21 mouse cellular contexts compared by ENCODE assay signal in the genomic region with DNA sequence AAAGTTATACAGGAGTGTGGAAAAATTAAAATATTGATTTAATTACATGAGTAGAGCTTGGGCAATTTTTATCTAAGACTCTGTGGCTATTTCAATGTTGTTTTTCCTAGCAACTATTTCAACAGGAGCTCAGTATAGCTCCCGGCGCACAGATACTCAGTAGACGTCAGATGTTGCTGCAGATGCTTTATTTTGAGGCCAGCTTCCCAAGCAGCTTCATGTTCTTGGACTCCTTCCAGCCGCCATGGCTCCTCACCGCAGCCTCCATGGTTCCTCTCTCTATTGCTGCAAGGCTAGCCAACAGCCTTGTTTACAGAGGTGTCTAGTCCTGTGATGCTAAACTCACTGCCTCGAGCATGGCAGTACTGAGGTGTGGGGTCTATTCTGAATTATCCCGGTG.
DNase-seq lines count a peak whose midpoint lies in the region; ATAC-seq and TF ChIP-seq lines count a peak whose summit lies in the region.
"Had no signal": no experiment of that assay in that cellular context is flagged by ENCODE, and none has a peak within 500 bp of the region (broad histone marks: within the 10 kb centered on the region; RNA-seq: fewer than 3 reads in every experiment).

No protein-coding gene starts in this region.

- no peak overlapping the region for H3K27ac ChIP-seq in forebrain, postnatal 0 days (ENCODE audit: low read depth, low read length)
- H3K27ac ChIP-seq in forebrain, embryonic 12.5 days: no peak overlapping the region
- 0 out of 2 replicates have a peak overlapping the region, but pooled peaks have one; percentile 18 for H3K27ac ChIP-seq in neural tube, embryonic 15.5 days (replicated peaks)
- 0 out of 2 replicates have a peak overlapping the region, but pooled peaks have one; percentile 5 for H3K27ac ChIP-seq in olfactory bulb, adult 2 months (ENCODE audit: insufficient read depth, low read depth, low read length)
- H3K27ac ChIP-seq: embryonic facial prominence, embryonic 12.5 days; heart, embryonic 13.5 days had no signal

- H3K4me2 ChIP-seq in forebrain, postnatal 0 days (ENCODE audit: low read depth): no peak overlapping the region
- H3K4me2 ChIP-seq in forebrain, embryonic 12.5 days: no peak overlapping the region
- no peak overlapping the region for H3K4me2 ChIP-seq in neural tube, embryonic 15.5 days
- H3K4me2 ChIP-seq: embryonic facial prominence, embryonic 12.5 days; heart, embryonic 13.5 days had no signal

- no peaks in the 10 kb centered on the region for H3K36me3 ChIP-seq in forebrain, postnatal 0 days (ENCODE audit: insufficient read depth)
- H3K36me3 ChIP-seq in forebrain, embryonic 12.5 days (replicated peaks): no peaks in the 10 kb centered on the region
- no peaks in the 10 kb centered on the region for H3K36me3 ChIP-seq in neural tube, embryonic 15.5 days
- H3K36me3 ChIP-seq: embryonic facial prominence, embryonic 12.5 days; G1E; heart, embryonic 13.5 days had no signal

- peak; percentile 29 for ATAC-seq in forebrain, postnatal 0 days
- ATAC-seq in forebrain, embryonic 12.5 days (ENCODE audit: low FRiP score): no peak
- ATAC-seq in neural tube, embryonic 15.5 days (ENCODE audit: low FRiP score): no peak; the same call in 1 of the 2 replicates
- ATAC-seq: CD4-positive, CD25-positive, alpha-beta regulatory T cell, adult 4 months; forebrain, embryonic 16.5 days had no signal

- no peak for TF ChIP-seq POLR2A in olfactory bulb, adult 2 months (IDR thresholded peaks at IDR 0.05; ENCODE audit: insufficient read depth, low read depth, low read length)

- H3K4me3 ChIP-seq in forebrain, postnatal 0 days (ENCODE audit: low read depth, low read length): no peak overlapping the region
- no peak overlapping the region for H3K4me3 ChIP-seq in forebrain, embryonic 12.5 days (replicated peaks)
- no peak overlapping the region for H3K4me3 ChIP-seq in neural tube, embryonic 15.5 days (replicated peaks)
- H3K4me3 ChIP-seq in olfactory bulb, adult 2 months (ENCODE audit: insufficient read depth, low read depth, low read length): no peak overlapping the region
- H3K4me3 ChIP-seq: embryonic facial prominence, embryonic 12.5 days; heart, embryonic 13.5 days had no signal

- no peaks in the 10 kb centered on the region for H3K27me3 ChIP-seq in forebrain, postnatal 0 days (ENCODE audit: insufficient read depth, low read length)
- H3K27me3 ChIP-seq in forebrain, embryonic 12.5 days: no peaks in the 10 kb centered on the region
- H3K27me3 ChIP-seq in neural tube, embryonic 15.5 days (replicated peaks): no peaks in the 10 kb centered on the region
- H3K27me3 ChIP-seq: embryonic facial prominence, embryonic 12.5 days had no signal

- intact Hi-C loops in left cerebral cortex, postnatal 10 days (cut with DNase I): no loop called here

- WGBS in forebrain, postnatal 0 days: 77% methylated on average over 7 of the region's 7 CpGs
- WGBS in forebrain, embryonic 12.5 days: 91% methylated on average over 7 of the region's 7 CpGs
- 70% methylated on average over 7 of the region's 7 CpGs for WGBS in neural tube, embryonic 15.5 days
- 49% methylated on average over 7 of the region's 7 CpGs for WGBS in olfactory bulb, adult 2 months

- DNase-seq in forebrain, postnatal 0 days: no peak
- peak; percentile 43 to 50 for DNase-seq in left cerebral cortex, postnatal 10 days (ENCODE audit: extremely low spot score in 1 of 2, low spot score in 2 of 2)
- DNase-seq in left cerebral cortex, adult 8-10 months (ENCODE audit: low spot score in 2 of 2): no peak
- no peak for DNase-seq in neural tube, embryonic 10.5 days (ENCODE audit: extremely low spot score, low spot score)
- DNase-seq in spleen, postnatal 4 days (ENCODE audit: low spot score in 2 of 2): no peak
- DNase-seq: adrenal gland, adult 8-10 months; adrenal gland, postnatal 36 days; B cell, adult 2 months; cerebellum, adult 11 months; cerebellum, adult 8-10 months; cerebellum, postnatal 14 days; gastrocnemius, postnatal 36 days; heart, postnatal 36 days had no signal

- TF ChIP-seq CTCF in forebrain, postnatal 0 days (IDR thresholded peaks at IDR 0.05; ENCODE audit: low read depth): no peak
- TF ChIP-seq CTCF in olfactory bulb, adult 2 months (IDR thresholded peaks at IDR 0.05; ENCODE audit: insufficient read depth, low read depth, low read length): no peak

- H3K9me3 ChIP-seq in forebrain, postnatal 0 days (ENCODE audit: low read length): no peaks in the 10 kb centered on the region
- no peaks in the 10 kb centered on the region for H3K9me3 ChIP-seq in forebrain, embryonic 12.5 days
- no peaks in the 10 kb centered on the region for H3K9me3 ChIP-seq in neural tube, embryonic 15.5 days (replicated peaks)
- H3K9me3 ChIP-seq: embryonic facial prominence, embryonic 12.5 days; G1E; heart, embryonic 13.5 days had no signal

- no peaks in the 10 kb centered on the region for H3K4me1 ChIP-seq in forebrain, postnatal 0 days (ENCODE audit: insufficient read depth)
- H3K4me1 ChIP-seq in forebrain, embryonic 12.5 days: peaks cover 10% of the 10 kb centered on the region
- H3K4me1 ChIP-seq in neural tube, embryonic 15.5 days: peaks cover 14% of the 10 kb centered on the region; the same call in 1 of the 2 replicates
- H3K4me1 ChIP-seq in olfactory bulb, adult 2 months (ENCODE audit: control insufficient read depth, insufficient read depth, low read length): peaks cover 8% of the 10 kb centered on the region
- H3K4me1 ChIP-seq: heart, embryonic 13.5 days had no signal

- H3K9ac ChIP-seq in forebrain, postnatal 0 days: no peak overlapping the region
- H3K9ac ChIP-seq in forebrain, embryonic 12.5 days: no peak overlapping the region
- no peak overlapping the region for H3K9ac ChIP-seq in neural tube, embryonic 15.5 days (replicated peaks)
- H3K9ac ChIP-seq: embryonic facial prominence, embryonic 12.5 days; heart, embryonic 13.5 days had no signal

Comparison
In these comparisons a context has a peak if more than half of its experiments do, and no peak if none do; other contexts are left out.
1. DNase-seq: peak in left cerebral cortex, postnatal 10 days (2 of 2); none in forebrain, postnatal 0 days (single experiment), left cerebral cortex, adult 8-10 months (0 of 2), neural tube, embryonic 10.5 days (single experiment) and spleen, postnatal 4 days (0 of 2).
2. H3K27ac ChIP-seq: peak in neural tube, embryonic 15.5 days (single experiment) and olfactory bulb, adult 2 months (single experiment); none in forebrain, postnatal 0 days (single experiment) and forebrain, embryonic 12.5 days (single experiment).